Mouse (Mus musculus) adrenal gland, postnatal 25 days (tissue): ENCODE data around the gene Ces1d. TPM values are rescaled to one million over a fixed set of nuclear protein-coding genes. Genes with fewer than 3 reads are reported as not detected.
"Not testable (repeated sequence)": the region's sequence is repeated elsewhere in the genome, so short reads cannot be mapped to it uniquely, and the experiment has no call there.

ENCODE experiments used
- DNase-seq: peaks from one replicate; pipeline ENCODE4 v3.0.0; 2021; ENCODE audit warnings: mixed read lengths
- long read RNA-seq: library from polyadenylated mRNA; stranded (forward); transcript quantifications from one replicate; pipeline ENCODE4 v2.0.0, GENCODE M21; 2021
- total RNA-seq: library from RNA; stranded (reverse); gene quantifications from 2 replicates; pipeline ENCODE4 v1.2.3, GENCODE M21; 2021

The Ces1d gene
- 150 and 217 TPM in 2 replicates for total RNA-seq
- long read RNA-seq, transcript Ces1d-201 (14 exons, 2,004 nt) = major isoform, 562 of 634 reads
- long read RNA-seq, partial matches to known transcripts = 42 of 634 reads
- long read RNA-seq, other reads (novel, unspliced or antisense) = 28 of 634 reads

- peak; percentile 3 for DNase-seq
Observed at GRCm38 (mm10) chr8:93197685-93198525, at the start of gene Ces1d. Ces1d (minus strand) TSS chr8:93197838.

- DNase-seq = no peak
Observed at GRCm38 (mm10) chr8:93246057-93246456, 48.4 kb upstream of the Ces1d start.

GRCm38 (mm10) chr8:93239884-93240283 is 42.2 kb upstream of the Ces1d start:
- no peak for DNase-seq

- DNase-seq = no peak
Observed at GRCm38 (mm10) chr8:93235681-93236080, 38.0 kb upstream of the Ces1d start.

- peak; percentile 12 for DNase-seq
Observed at GRCm38 (mm10) chr8:93234706-93235105, 37.1 kb upstream of the Ces1d start.

- no peak for DNase-seq
Observed at GRCm38 (mm10) chr8:93234068-93234467, 36.4 kb upstream of the Ces1d start.

- DNase-seq = no peak
Observed at GRCm38 (mm10) chr8:93229446-93229845, 31.8 kb upstream of the Ces1d start, which contains the start of gene Ces1e. Ces1e (minus strand) TSS chr8:93229619.

GRCm38 (mm10) chr8:93228673-93229370 is 31.2 kb upstream of the Ces1d start:
- no peak for DNase-seq

GRCm38 (mm10) chr8:93226471-93226870 is 28.8 kb upstream of the Ces1d start:
- DNase-seq = not testable (repeated sequence)

- DNase-seq = no peak
Observed at GRCm38 (mm10) chr8:93221896-93222295, 24.3 kb upstream of the Ces1d start.

GRCm38 (mm10) chr8:93217867-93218266 is 20.2 kb upstream of the Ces1d start:
- no peak for DNase-seq

- DNase-seq = no peak
Observed at GRCm38 (mm10) chr8:93217375-93217774, 19.7 kb upstream of the Ces1d start.

GRCm38 (mm10) chr8:93211091-93211490 is 13.5 kb upstream of the Ces1d start:
- peak; percentile 27 for DNase-seq

GRCm38 (mm10) chr8:93199146-93199545 is 1.5 kb upstream of the Ces1d start:
- not testable (repeated sequence) for DNase-seq

GRCm38 (mm10) chr8:93196436-93196835 is 1.2 kb downstream of the Ces1d start:
- no peak for DNase-seq

GRCm38 (mm10) chr8:93180581-93181129 is 17.0 kb downstream of the Ces1d start:
- DNase-seq = no peak

GRCm38 (mm10) chr8:93176593-93176992 is 21.0 kb downstream of the Ces1d start:
- no peak for DNase-seq

GRCm38 (mm10) chr8:93174554-93174953 is 23.1 kb downstream of the Ces1d start:
- DNase-seq = no peak

- no peak for DNase-seq
Observed at GRCm38 (mm10) chr8:93171846-93172590, 25.6 kb downstream of the Ces1d start.

- DNase-seq = no peak
Observed at GRCm38 (mm10) chr8:93163363-93163762, 34.3 kb downstream of the Ces1d start.

GRCm38 (mm10) chr8:93151401-93151800 is 46.2 kb downstream of the Ces1d start:
- DNase-seq = no peak

- DNase-seq = no peak
Observed at GRCm38 (mm10) chr8:93147331-93147730, 50.3 kb downstream of the Ces1d start.
